Mouse (Mus musculus): Measurements from ENCODE around the gene S100b. TPM values are rescaled to one million over a fixed set of nuclear protein-coding genes. Genes with fewer than 3 reads are reported as not detected.

S100b gene
- total RNA-seq, 2 experiments from 2014 or later = 60.2 to 68.3 TPM

DNA sequence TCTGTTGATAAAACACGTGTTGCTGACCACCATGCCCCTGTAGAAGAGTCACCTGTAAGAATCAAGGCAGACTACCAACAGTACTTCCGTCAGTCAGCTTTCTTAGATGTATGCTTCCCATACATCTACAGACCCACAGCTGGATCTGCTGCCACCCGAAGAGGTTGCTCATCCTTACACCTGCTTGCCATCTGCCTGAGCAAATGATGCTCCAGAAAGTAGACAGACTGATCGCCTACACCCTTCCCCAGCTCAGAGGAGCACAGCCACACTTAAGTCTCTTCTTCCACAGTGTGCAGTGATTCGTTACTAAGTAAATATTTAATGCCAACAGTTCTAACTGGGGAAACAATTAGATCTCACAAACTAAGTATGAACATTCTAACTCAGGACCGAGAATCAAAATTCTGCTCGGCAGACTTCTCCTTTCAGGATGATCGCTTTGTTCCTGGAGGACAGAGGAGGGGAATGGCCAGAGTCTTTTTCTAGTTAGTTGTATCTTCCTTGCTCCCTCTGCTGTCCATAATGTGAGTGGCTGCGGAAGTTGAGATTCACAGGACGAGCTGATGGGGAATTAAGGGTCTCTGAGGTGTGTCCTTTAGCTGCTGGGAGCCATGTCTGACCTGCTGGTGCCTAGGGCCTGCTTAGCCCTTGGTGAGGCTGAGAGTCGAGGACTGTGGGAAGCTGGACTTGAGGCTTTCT is 6.9 kb downstream of the S100b start:
- DNase-seq = no peak

DNA sequence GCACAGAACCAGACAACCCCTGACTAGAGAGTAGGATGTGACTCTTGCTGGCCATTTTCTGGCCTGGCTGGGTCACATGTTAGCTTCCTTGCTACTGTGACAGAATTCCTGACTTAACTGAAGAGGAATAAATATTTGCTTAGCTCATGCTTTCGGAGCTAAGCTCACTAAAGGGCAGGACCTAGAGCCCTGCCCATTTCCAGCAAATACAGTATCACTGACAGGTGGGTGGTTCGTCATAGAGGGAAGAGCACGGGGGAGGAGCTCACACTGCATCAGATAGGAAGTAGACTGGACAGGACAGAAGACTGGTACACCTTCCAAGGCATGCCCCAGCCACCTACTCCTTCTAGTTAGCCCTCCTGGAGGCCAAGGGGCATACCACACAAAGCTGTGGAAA is 7.8 kb downstream of the S100b start:
- no peak for DNase-seq

- no peak for DNase-seq
Measured at GRCm38 (mm10) chr10:76262431-76262830, 8.8 kb downstream of the S100b start.

DNA sequence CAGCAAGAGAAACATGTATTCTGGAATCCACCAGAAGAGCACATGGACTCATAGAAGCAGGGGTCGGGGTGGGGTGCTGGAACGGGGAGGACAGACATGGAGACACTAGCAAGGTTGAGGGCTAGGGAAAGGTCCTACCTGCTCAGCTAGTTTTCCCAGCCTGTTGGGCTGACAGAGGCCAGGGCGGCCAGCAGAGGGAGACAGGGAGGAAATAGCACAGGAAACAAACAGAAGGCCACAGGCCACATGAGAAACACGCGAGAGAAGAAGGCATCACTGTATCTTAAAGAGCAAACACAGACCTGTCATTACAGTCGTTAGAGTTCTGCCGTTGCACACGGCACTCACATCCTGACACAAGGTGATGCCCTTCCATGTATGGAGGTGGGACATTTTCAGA is 17.6 kb downstream of the S100b start:
- DNase-seq = peak; percentile 48

DNA sequence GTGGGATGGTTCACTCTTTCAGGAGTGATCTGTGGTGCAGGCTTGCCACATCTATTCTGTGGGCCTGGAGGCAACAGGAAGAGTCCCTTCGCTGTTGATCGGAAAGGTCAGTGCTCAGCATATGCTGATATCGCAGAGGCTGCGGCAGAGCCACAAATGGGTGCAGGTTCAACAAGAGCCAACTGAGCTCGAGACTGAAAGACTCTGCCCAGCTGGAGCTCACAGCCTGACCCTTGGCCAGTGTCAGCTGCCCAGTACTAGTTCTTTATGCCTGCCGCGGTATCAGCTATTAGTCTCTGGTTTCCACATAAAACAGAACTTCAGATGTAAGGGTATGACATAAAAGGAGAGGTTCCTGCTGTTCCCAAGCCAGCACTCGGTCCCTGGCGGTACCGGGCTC is 21.6 kb downstream of the S100b start:
- DNase-seq = no peak

DNA sequence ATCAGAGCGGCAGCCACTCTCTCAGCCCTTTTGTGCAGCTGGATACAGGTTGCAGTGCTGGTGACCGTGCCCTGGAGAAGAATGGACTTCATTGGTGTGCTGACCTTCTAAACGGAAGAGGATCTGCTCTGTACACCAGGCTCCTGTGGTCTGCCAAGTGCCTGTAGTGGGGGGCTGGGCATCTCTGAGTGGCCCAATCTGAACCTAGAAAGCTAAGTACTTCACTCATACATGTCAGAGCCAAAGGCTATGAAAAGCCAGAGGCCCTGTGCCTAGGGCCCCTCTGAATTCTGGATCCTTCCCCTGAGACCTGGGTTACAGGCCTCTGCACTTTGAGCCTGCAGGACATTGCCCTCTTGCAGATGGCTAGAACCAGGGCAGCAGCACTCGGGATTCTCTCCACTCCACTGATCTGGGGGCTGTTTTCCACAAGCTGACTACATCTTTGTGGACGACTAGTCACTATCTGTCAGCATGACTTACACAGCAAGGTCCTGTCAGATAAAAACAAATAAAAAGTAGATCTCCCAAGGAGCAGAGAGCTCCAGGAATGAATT is 25.0 kb downstream of the S100b start:
- DNase-seq = no peak

GRCm38 (mm10) chr10:76288268-76288993 is 34.8 kb downstream of the S100b start:
- no peak for DNase-seq

DNA sequence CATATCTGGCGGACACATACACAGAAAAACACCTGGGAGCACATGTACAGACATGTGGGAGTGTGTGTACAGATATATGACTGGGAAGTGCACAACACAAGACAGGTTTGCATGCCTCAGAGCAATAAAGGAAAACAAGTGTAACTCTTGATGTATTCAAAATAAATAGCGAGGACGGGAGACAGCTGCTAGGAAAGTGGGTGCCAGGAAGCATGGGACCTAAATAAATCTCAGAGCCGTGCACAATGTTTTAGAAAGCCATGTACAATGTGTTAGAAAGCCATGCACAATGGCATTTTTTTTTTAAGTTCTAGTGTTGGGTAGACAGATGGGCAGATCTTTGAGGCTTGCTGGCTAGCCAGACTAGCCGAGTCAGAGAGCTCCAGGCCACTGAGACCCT is 35.4 kb downstream of the S100b start:
- DNase-seq = no peak

DNA sequence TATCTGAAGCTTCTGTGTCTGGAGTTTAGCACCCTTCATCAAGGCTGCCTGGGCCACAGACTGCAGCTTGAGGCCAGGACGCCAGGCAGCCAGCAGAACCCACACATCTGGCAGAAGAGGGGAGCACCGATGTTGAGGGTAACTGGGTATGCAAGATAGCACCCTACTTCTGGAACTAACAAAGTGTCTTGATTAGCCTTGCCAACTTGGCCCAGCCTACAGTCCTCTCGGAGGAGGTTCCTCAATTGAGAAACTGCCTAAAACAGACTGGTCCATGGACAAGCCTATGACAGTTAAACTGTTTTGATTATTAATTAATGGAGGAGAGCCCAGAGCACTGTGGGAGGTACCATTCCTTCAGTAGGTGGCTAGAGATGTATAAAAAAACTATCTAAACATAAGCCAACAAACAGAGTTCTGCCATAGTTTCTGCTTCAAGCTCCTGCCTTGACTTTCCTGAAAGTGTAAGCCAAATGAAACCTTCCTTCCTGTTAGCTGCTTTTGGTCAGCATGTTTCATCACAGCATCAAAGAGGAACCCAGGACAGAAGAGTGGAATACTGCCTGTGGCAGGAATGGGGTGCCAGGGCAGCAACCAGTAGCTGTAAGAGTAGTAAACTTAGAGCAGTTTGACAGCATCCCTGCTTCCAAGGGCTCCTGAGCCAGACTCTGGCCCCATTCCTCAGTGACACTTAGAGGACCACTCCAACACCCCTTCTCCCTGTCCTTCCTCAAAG is 36.5 kb downstream of the S100b start:
- DNase-seq = no peak

- no peak for DNase-seq
Measured at GRCm38 (mm10) chr10:76293222-76293621, 39.6 kb downstream of the S100b start.

DNA sequence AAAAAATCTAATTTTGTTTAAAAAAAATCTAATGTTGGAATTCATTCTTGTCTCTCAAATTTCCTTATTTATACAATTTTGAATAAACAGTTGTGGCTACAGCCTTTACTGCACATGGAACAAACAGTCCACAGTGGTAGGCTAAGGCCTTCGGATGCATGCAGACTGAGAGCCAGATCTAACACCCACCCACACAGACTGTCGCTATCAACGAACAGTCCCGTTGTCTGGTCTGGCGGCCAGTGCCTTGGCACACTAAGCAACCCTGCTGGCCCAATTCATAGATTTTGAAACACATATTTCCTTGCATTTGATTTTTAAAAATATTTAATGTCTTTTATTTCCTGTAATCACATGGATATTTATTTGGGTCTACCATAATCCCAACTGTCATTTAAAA is 46.5 kb downstream of the S100b start:
- no peak for DNase-seq

DNA sequence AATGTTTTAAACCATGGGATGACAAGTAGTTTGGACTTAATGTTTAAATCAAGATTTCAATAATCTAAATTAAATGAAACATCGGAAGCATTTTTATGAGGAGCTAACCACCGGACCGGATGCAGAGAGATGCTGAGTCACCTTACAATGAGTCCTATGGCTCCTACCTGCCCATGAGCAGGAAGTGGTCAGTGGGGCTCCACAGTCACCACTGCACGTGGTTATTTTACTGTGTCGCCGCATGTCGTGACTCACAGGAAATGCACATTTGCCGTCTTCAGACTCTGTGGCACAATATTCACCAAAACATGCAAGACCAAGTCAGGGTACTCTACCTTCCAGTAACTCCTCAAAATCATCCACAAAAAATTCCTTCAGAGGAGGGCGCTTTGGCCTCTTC is 53.1 kb downstream of the S100b start:
- DNase-seq = no peak

Small RNAs within 50 kb of the gene (microRNA-seq; reads per million reads assigned to microRNA genes)
- not detected for gene Mir678

Other genes with a start within 250 kb of the S100b start
- 10 to 100 TPM in 1 of 2 experiments, 1 to 10 TPM in 1; 9.0 to 11.0 TPM for gene Zfp280b, start 221.2 kb upstream of the S100b start, total RNA-seq (2021)
- not detected for gene Slc5a4b, start 142.9 kb upstream of the S100b start, total RNA-seq (2021)
- gene Slc5a4a, start 106.4 kb upstream of the S100b start, total RNA-seq (2021) = not detected
- 10 to 100 TPM; 17.5 to 18.5 TPM for gene Prmt2, start 16.0 kb upstream of the S100b start, total RNA-seq (2021)
- 10 to 100 TPM; 30.8 to 39.4 TPM for gene Dip2a, start 91.4 kb downstream of the S100b start, total RNA-seq (2021)
- gene AC141477.1, start 186.6 kb downstream of the S100b start, total RNA-seq (2021) = 1 to 10 TPM in 1 of 2 experiments, not detected in 1; 3.4 TPM
- gene Pcnt, start 188.9 kb downstream of the S100b start, total RNA-seq (2021) = 10 to 100 TPM; 14.5 to 21.6 TPM
- gene 2610028H24Rik, start 195.2 kb downstream of the S100b start, total RNA-seq (2021) = not detected
- 10 to 100 TPM; 24.8 to 33.0 TPM for gene Mcm3ap, start 215.1 kb downstream of the S100b start, total RNA-seq (2021)
- gene Ybey, start 215.3 kb downstream of the S100b start, total RNA-seq (2021) = 1 to 10 TPM; 3.0 to 3.7 TPM

All from adrenal gland, postnatal 10 days (tissue).